25 mouse cellular contexts compared by ENCODE assay signal in genomic region chr1:158740949-158741348, GRCm38 (mm10).
DNase-seq lines count a peak whose midpoint lies in the region; ATAC-seq lines count a peak whose summit lies in the region.
"Had no signal": no experiment of that assay in that cellular context is flagged by ENCODE, and none has a peak within 500 bp of the region (broad histone marks: within the 10 kb centered on the region; RNA-seq: fewer than 3 reads in every experiment).

No protein-coding gene starts in this region.

- no peaks in the 10 kb centered on the region for H3K36me3 ChIP-seq in embryonic facial prominence, embryonic 15.5 days
- H3K36me3 ChIP-seq: hindbrain, embryonic 10.5 days; hindbrain, embryonic 15.5 days; kidney, embryonic 15.5 days; liver, embryonic 12.5 days had no signal

- 59% methylated on average over 5 of the region's 5 CpGs for WGBS in embryonic facial prominence, embryonic 15.5 days

- DNase-seq in frontal cortex, postnatal 25 days (ENCODE audit: low spot score in 2 of 2): no peak
- DNase-seq in right cerebral cortex, adult 2 months (ENCODE audit: low spot score in 2 of 2): peak; percentile 10 to 26
- no peak for DNase-seq in right cerebral cortex, postnatal 10 days (ENCODE audit: low spot score in 2 of 2)
- DNase-seq in right cerebral cortex, postnatal 36 days (ENCODE audit: low spot score in 2 of 2): peak; percentile 1 to 20
- DNase-seq in testis, postnatal 10 days (ENCODE audit: low spot score): no peak
- no peak for DNase-seq in gastrocnemius, postnatal 10 days
- DNase-seq: adrenal gland, adult 8-10 months; B cell, adult 2 months; cerebellum, adult 8-10 months; cerebellum, postnatal 36 days; heart, postnatal 14 days; kidney, adult 11 months; liver, postnatal 0 days; lung, postnatal 36 days; thymus, postnatal 14 days had no signal

- H3K27ac ChIP-seq in embryonic facial prominence, embryonic 15.5 days (replicated peaks): peak overlapping the region; percentile 22; the same call in 1 of the 2 replicates
- H3K27ac ChIP-seq: hindbrain, embryonic 10.5 days; hindbrain, embryonic 15.5 days; kidney, embryonic 15.5 days; liver, embryonic 12.5 days had no signal

- no peaks in the 10 kb centered on the region for H3K9me3 ChIP-seq in embryonic facial prominence, embryonic 15.5 days (replicated peaks)
- H3K9me3 ChIP-seq: hindbrain, embryonic 10.5 days; hindbrain, embryonic 15.5 days; kidney, embryonic 15.5 days; liver, embryonic 12.5 days had no signal

- peak; percentile 97 for ATAC-seq in frontal cortex, adult (ENCODE audit: low TSS enrichment)
- no peak for ATAC-seq in embryonic facial prominence, embryonic 15.5 days (ENCODE audit: insufficient number of reproducible peaks, low FRiP score, low TSS enrichment, low read depth)
- ATAC-seq: activated CD4-positive, CD25-positive, alpha-beta regulatory T cell, adult 4 months; inflammation-experienced regulatory T-cells, adult 6 months; liver, embryonic 12.5 days; liver, postnatal 0 days; midbrain, embryonic 16.5 days had no signal

- H3K9ac ChIP-seq in embryonic facial prominence, embryonic 15.5 days: no peak overlapping the region
- H3K9ac ChIP-seq: hindbrain, embryonic 15.5 days; kidney, embryonic 15.5 days; liver, embryonic 12.5 days; liver, postnatal 0 days had no signal

- H3K4me2 ChIP-seq in embryonic facial prominence, embryonic 15.5 days (replicated peaks): no peak overlapping the region
- H3K4me2 ChIP-seq: hindbrain, embryonic 15.5 days; kidney, embryonic 15.5 days; liver, embryonic 12.5 days; midbrain, embryonic 11.5 days had no signal

- no peak overlapping the region for H3K4me3 ChIP-seq in embryonic facial prominence, embryonic 15.5 days (replicated peaks)
- H3K4me3 ChIP-seq: hindbrain, embryonic 10.5 days; hindbrain, embryonic 15.5 days; kidney, embryonic 15.5 days; liver, embryonic 12.5 days had no signal

- H3K27me3 ChIP-seq in embryonic facial prominence, embryonic 15.5 days: no peaks in the 10 kb centered on the region
- H3K27me3 ChIP-seq: hindbrain, embryonic 15.5 days; kidney, embryonic 15.5 days; liver, embryonic 12.5 days had no signal

- 0 out of 2 replicates have a peak, but pooled peaks cover 23% of the 10 kb centered on the region for H3K4me1 ChIP-seq in embryonic facial prominence, embryonic 15.5 days
- H3K4me1 ChIP-seq: hindbrain, embryonic 10.5 days; hindbrain, embryonic 15.5 days; kidney, embryonic 15.5 days; liver, embryonic 12.5 days had no signal

Comparison
In these comparisons a context has a peak if more than half of its experiments do, and no peak if none do; other contexts are left out.
1. DNase-seq: peak in right cerebral cortex, adult 2 months (2 of 2) and right cerebral cortex, postnatal 36 days (2 of 2); none in frontal cortex, postnatal 25 days (0 of 2), right cerebral cortex, postnatal 10 days (0 of 2), testis, postnatal 10 days (single experiment) and gastrocnemius, postnatal 10 days (single experiment).